In the genomic region with DNA sequence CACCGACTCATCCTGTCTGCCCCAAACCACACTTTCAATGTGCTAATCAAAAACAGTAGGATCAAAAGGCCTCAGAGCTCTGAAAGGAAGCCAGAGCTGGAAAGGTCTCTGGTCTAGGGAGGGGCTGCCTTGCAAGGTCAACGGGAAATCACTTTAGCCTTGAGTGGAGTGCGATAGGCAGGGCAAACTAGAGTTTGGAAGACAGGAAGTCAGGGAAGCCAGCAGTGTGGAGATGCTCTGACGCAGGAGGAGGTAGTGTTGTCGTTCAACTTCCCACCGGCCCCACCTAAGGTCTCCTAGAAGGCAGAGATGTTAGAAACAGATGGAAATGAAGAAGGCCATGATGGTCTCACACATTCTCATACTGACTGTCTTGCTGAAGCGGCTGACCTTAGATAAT, we compare ENCODE assay signal across 11 mouse cellular contexts. TPM values are rescaled to one million over a fixed set of nuclear protein-coding genes. Genes with fewer than 3 reads are reported as not detected.
A peak's percentile ranks its signal among the peaks of the same experiment; 100 is the strongest.
DNase-seq lines count a peak whose midpoint lies in the region; ATAC-seq and TF ChIP-seq lines count a peak whose summit lies in the region.
"Had no signal": no experiment of that assay in that cellular context is flagged by ENCODE, and none has a peak within 500 bp of the region (broad histone marks: within the 10 kb centered on the region; RNA-seq: fewer than 3 reads in every experiment).

No protein-coding gene starts in this region.

- H3K27ac ChIP-seq in intestine, embryonic 16.5 days (ENCODE audit: low read length), result no peak overlapping the region
- H3K27ac ChIP-seq in intestine, postnatal 0 days (ENCODE audit: low read depth, low read length), result no peak overlapping the region
- H3K27ac ChIP-seq in lung, embryonic 14.5 days (ENCODE audit: low read depth), result peak overlapping the region; percentile 38; the same call in 1 of the 2 replicates
- no peak overlapping the region for H3K27ac ChIP-seq in hindbrain, postnatal 0 days
- H3K27ac ChIP-seq in hindbrain, embryonic 13.5 days, result no peak overlapping the region

- WGBS in intestine, embryonic 16.5 days, result 58% methylated on average over 7 of the region's 7 CpGs
- 42% methylated on average over 7 of the region's 7 CpGs for WGBS in intestine, postnatal 0 days
- WGBS in lung, embryonic 14.5 days, result 30% methylated on average over 7 of the region's 7 CpGs
- 75% methylated on average over 7 of the region's 7 CpGs for WGBS in hindbrain, postnatal 0 days
- 77% methylated on average over 7 of the region's 7 CpGs for WGBS in hindbrain, embryonic 13.5 days

- no peaks in the 10 kb centered on the region for H3K27me3 ChIP-seq in intestine, embryonic 16.5 days (replicated peaks; ENCODE audit: control insufficient read depth, insufficient read depth, low read length)
- H3K27me3 ChIP-seq in intestine, postnatal 0 days (replicated peaks; ENCODE audit: control insufficient read depth, insufficient read depth, low read length), result no peaks in the 10 kb centered on the region
- no peaks in the 10 kb centered on the region for H3K27me3 ChIP-seq in lung, embryonic 14.5 days (ENCODE audit: insufficient read depth, low read length)
- H3K27me3 ChIP-seq in hindbrain, postnatal 0 days (ENCODE audit: insufficient read depth, low read length), result no peaks in the 10 kb centered on the region
- H3K27me3 ChIP-seq in hindbrain, embryonic 13.5 days, result no peaks in the 10 kb centered on the region

- H3K9ac ChIP-seq in intestine, embryonic 16.5 days (ENCODE audit: low read depth, low read length), result no peak overlapping the region
- no peak overlapping the region for H3K9ac ChIP-seq in intestine, postnatal 0 days (ENCODE audit: low read depth, low read length)
- H3K9ac ChIP-seq in lung, embryonic 14.5 days, result no peak overlapping the region
- no peak overlapping the region for H3K9ac ChIP-seq in hindbrain, postnatal 0 days (replicated peaks; ENCODE audit: low read length)
- no peak overlapping the region for H3K9ac ChIP-seq in hindbrain, embryonic 13.5 days

- no peak overlapping the region for H3K4me3 ChIP-seq in intestine, embryonic 16.5 days (ENCODE audit: low read length)
- H3K4me3 ChIP-seq in intestine, postnatal 0 days (ENCODE audit: low read depth, low read length), result no peak overlapping the region
- H3K4me3 ChIP-seq in lung, embryonic 14.5 days (ENCODE audit: low read depth, low read length), result no peak overlapping the region
- H3K4me3 ChIP-seq in hindbrain, postnatal 0 days (ENCODE audit: low read length), result no peak overlapping the region
- H3K4me3 ChIP-seq in hindbrain, embryonic 13.5 days, result no peak overlapping the region

- 0 out of 2 replicates have a peak, but pooled peaks cover 2% of the 10 kb centered on the region for H3K4me1 ChIP-seq in intestine, embryonic 16.5 days (ENCODE audit: control insufficient read depth, insufficient read depth, low read length)
- H3K4me1 ChIP-seq in intestine, postnatal 0 days (replicated peaks; ENCODE audit: control insufficient read depth, insufficient read depth, low read length), result no peaks in the 10 kb centered on the region
- H3K4me1 ChIP-seq in lung, embryonic 14.5 days (ENCODE audit: insufficient read depth), result no peaks in the 10 kb centered on the region
- H3K4me1 ChIP-seq in hindbrain, postnatal 0 days (ENCODE audit: insufficient read depth, low read length), result peaks cover 6% of the 10 kb centered on the region; the same call in 1 of the 2 replicates
- H3K4me1 ChIP-seq in hindbrain, embryonic 13.5 days (replicated peaks), result peaks cover 17% of the 10 kb centered on the region

- TF ChIP-seq CTCF in intestine, postnatal 0 days (IDR thresholded peaks at IDR 0.05; ENCODE audit: low read depth), result no peak
- no peak for TF ChIP-seq CTCF in lung, embryonic 14.5 days (IDR thresholded peaks at IDR 0.05; ENCODE audit: low read depth)
- no peak for TF ChIP-seq CTCF in hindbrain, postnatal 0 days (IDR thresholded peaks at IDR 0.05; ENCODE audit: low read depth)

- intact Hi-C loops in heart, postnatal 10 days (cut with DNase I), result no loop called here

- H3K4me2 ChIP-seq in intestine, embryonic 16.5 days (ENCODE audit: low read depth, low read length), result no peak overlapping the region
- H3K4me2 ChIP-seq in intestine, postnatal 0 days (replicated peaks; ENCODE audit: low read depth), result no peak overlapping the region
- H3K4me2 ChIP-seq in lung, embryonic 14.5 days, result no peak overlapping the region
- no peak overlapping the region for H3K4me2 ChIP-seq in hindbrain, postnatal 0 days (ENCODE audit: low read depth, low read length)
- H3K4me2 ChIP-seq in hindbrain, embryonic 13.5 days, result no peak overlapping the region

- peak; percentile 71 for DNase-seq in adrenal gland, postnatal 14 days
- peak; percentile 35 to 44 for DNase-seq in heart, postnatal 10 days
- peak; percentile 55 for DNase-seq in lung, embryonic 14.5 days
- no peak for DNase-seq in frontal cortex, adult 2 months (ENCODE audit: extremely low spot score in 1 of 2, low spot score in 1 of 2)
- DNase-seq in hindbrain, postnatal 0 days (ENCODE audit: low spot score), result no peak
- DNase-seq: cerebellum, adult 18-20 months; thymus, postnatal 25 days had no signal

- peak; percentile 42; the same call in 1 of the 2 replicates for ATAC-seq in intestine, embryonic 16.5 days
- ATAC-seq in intestine, postnatal 0 days, result no peak
- no peak for ATAC-seq in lung, embryonic 14.5 days (ENCODE audit: insufficient read depth)
- no peak for ATAC-seq in hindbrain, postnatal 0 days
- no peak for ATAC-seq in hindbrain, embryonic 13.5 days (ENCODE audit: low FRiP score)
- ATAC-seq: CD4-positive, CD25-positive, alpha-beta regulatory T cell, adult 4 months had no signal

- H3K36me3 ChIP-seq in intestine, embryonic 16.5 days (ENCODE audit: control insufficient read depth, insufficient read depth, low read length), result no peaks in the 10 kb centered on the region
- H3K36me3 ChIP-seq in intestine, postnatal 0 days (ENCODE audit: control insufficient read depth, insufficient read depth), result no peaks in the 10 kb centered on the region
- no peaks in the 10 kb centered on the region for H3K36me3 ChIP-seq in lung, embryonic 14.5 days (ENCODE audit: insufficient read depth)
- H3K36me3 ChIP-seq in hindbrain, postnatal 0 days (ENCODE audit: insufficient read depth, low read length), result no peaks in the 10 kb centered on the region
- H3K36me3 ChIP-seq in hindbrain, embryonic 13.5 days, result no peaks in the 10 kb centered on the region

- H3K9me3 ChIP-seq in intestine, embryonic 16.5 days (ENCODE audit: control insufficient read depth, low read length), result no peaks in the 10 kb centered on the region
- no peaks in the 10 kb centered on the region for H3K9me3 ChIP-seq in intestine, postnatal 0 days (ENCODE audit: control insufficient read depth)
- H3K9me3 ChIP-seq in lung, embryonic 14.5 days (ENCODE audit: low read depth, low read length), result no peaks in the 10 kb centered on the region
- no peaks in the 10 kb centered on the region for H3K9me3 ChIP-seq in hindbrain, postnatal 0 days (ENCODE audit: low read length)
- no peaks in the 10 kb centered on the region for H3K9me3 ChIP-seq in hindbrain, embryonic 13.5 days

RNA-seq across cellular contexts. Expression of gene Trp53i11, which starts 52.0 kb away (rescaled TPM):
- 49.3 and 52.1 TPM in 2 replicates for polyA plus RNA-seq in intestine, embryonic 16.5 days (2015; fragmentation: Nextera tagmentation; extraction: Ambion mirVana)
- polyA plus RNA-seq in intestine, postnatal 0 days (2015; fragmentation: Nextera tagmentation; extraction: Ambion mirVana), result 16.4 and 21.8 TPM in 2 replicates
- total RNA-seq in adrenal gland, postnatal 14 days (2021), result 70.9 and 86.9 TPM in 2 replicates
- total RNA-seq in heart, postnatal 10 days (2021), result 10 to 100 TPM; 77.4 to 80.7 TPM
- polyA plus RNA-seq in lung, embryonic 14.5 days (2014; fragmentation: Nextera tagmentation; extraction: Ambion mirVana), result 46.7 and 51.1 TPM in 2 replicates
- polyA plus RNA-seq in frontal cortex, adult 2 months (2012; rRNA removed), result 80.4 and 85.9 TPM in 2 replicates
- total RNA-seq in hindbrain, postnatal 0 days (2014; rRNA removed), result 150 and 176 TPM in 2 replicates
- 49.6 and 66.7 TPM in 2 replicates for polyA plus RNA-seq in hindbrain, postnatal 0 days (2015; fragmentation: Nextera tagmentation; extraction: Ambion mirVana)
- 109 and 110 TPM in 2 replicates for polyA plus RNA-seq in hindbrain, embryonic 13.5 days (2015; fragmentation: Nextera tagmentation; extraction: Ambion mirVana)

Comparison
In these comparisons a context has a peak if more than half of its experiments do, and no peak if none do; other contexts are left out.
1. DNase-seq: peak in adrenal gland, postnatal 14 days (single experiment), heart, postnatal 10 days (2 of 2) and lung, embryonic 14.5 days (single experiment); none in frontal cortex, adult 2 months (0 of 2) and hindbrain, postnatal 0 days (single experiment).